Mouse (Mus musculus): Measurements from ENCODE around the gene Tmprss11a.

DNA sequence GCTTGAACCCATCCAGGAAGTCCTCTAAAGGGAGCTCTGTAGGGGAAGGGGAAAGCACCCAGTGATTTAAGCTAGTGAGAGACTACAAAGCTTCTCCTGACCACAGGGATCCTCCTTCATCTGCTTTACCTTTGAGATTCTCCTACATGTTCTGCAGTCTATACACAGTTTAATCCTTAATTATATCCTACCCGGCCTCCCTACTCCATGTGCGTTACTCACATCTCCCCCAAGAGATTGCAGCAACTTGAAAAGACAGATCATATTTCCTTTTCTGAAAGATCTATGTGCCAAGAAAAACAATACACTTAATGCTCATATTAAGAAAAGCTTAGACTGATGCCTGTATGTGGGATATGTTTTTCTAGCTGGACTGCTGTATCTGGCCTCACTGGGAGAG, 29.5 kb downstream of the Tmprss11a start:
- TF ChIP-seq CTCF (IDR thresholded peaks at IDR 0.05; ENCODE audit: control insufficient read depth, insufficient read depth, insufficient read length) (no peak), USF1 (IDR thresholded peaks at IDR 0.05; ENCODE audit: low read depth) (no peak), CEBPB (IDR thresholded peaks at IDR 0.05; ENCODE audit: low read depth) (peak; percentile 52)
